Mouse (Mus musculus) spleen, postnatal 14 days (tissue): ENCODE measurements around the gene Mpst.

ENCODE experiments used
- DNase-seq, 2 experiments: peaks; one replicate each; pipeline ENCODE4 v3.0.0; 2021 to 2022; ENCODE audit warnings: low spot score in 2 of 2

Gene Mpst

DNA sequence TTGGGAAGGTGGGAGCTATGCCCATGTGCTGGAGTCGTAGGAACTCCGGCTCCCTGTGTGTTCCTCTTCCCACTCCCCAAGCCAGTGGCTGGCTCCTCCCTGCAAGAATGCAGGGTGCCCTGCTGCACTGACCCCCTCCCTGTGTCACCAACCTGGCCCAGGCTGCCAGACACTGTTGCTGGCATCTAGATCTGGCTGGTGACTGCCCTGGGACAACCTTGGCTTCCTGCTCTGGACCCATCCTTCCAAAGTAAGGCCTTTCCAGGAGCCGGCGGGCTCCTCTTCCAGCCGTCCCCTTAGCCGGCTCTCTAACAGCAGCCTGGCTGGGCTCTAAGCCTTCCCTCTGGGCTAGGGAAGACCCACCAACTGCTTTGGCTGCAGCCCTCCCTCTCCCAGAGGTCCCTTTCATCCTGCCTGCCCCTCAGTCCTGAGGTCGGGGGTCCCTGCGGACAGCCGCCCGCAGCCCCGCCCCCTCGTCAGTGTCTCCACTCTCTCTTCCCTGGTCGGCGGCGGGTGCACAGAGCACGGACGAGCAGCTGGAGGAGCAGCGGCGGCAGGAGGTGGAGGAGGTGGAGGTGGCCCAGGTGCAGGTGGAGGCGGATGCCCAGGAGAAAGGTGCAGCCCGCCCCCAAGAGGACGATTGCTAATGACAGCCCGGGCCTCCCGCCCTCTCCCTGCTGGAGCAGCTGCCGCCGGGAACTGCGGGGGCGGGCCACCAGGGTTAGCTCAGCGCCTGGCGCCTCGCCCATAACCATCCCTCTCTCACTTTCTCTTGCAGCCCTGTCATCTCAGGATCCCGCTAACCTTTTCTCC lies 30.4 kb downstream of the Mpst start:
- no peak for DNase-seq

DNA sequence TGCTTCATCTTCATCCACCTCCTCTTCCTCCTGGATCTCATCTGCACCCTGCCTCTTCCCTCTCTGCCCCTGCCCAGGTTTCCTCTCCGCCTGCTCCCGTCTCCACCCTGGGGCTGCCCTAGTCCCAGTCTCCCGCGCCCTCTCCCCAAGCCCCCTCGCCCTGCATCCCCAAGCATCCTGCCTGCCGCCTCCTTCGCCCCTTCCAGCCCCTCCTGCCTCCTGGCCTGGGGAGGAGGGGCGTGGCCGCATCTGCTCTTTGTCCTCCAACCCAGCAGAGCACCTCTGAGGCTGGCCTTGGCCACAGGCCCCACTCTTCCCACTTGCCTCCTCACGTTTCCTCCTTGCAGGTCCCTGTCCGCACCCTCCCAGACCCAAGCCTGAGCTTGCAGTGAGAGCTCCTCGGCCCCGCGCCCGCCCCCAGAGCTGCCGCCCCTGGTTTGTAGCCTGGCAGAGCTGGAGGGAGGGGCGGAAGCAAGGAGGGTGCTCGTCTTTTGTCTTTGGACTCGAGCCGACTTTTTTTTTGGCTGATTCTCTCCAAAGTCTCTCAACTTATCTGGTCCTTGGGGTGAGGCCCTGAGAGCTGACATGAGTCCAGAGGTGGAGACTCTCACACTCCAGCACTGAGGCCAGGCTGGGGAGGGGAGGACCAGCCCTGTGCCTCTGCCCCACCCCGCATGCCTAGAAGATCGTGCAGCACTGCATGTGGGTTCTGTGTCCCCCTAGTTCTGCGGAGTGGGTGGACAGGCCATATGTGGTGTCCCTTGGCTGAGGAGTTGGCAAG lies 31.2 kb downstream of the Mpst start:
- no peak for DNase-seq

DNA sequence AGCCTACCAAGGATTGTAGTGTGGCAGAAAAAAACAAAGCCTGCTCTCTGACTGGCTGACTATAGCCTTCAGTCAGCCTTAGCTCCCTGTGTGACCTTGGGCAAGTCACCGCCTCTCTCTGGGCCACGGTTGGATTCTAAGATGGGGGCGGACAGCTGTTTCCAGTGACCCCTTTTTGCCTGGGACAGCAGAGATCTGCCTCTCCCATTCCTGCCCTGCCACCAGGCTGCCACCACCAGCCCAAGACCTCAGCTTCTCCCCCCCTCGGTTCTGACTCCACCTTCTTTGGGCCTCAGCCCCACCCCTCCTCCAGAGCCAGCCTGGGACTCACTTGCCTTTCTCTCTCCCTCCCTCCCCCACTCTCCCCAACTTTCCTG lies 31.8 kb downstream of the Mpst start:
- DNase-seq, result no peak

DNA sequence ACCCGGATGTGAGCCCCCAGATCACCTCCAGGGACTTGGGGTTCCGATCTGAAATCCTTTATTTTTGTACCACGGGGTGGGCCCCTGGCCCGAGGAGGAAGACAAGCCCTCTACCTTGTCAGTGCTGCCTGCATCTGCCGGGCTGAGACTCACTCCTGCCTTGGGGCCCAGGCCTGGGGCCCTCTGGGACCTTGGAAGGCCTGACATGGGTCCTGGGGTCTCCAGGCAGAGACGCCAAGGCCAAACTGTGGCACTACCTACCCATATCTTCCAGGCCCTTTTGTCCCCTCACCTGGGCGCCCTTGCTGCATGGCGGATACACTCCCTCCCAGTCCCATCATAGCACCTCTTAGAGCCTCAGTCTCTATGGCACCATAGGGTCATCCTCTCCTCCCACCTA lies 32.3 kb downstream of the Mpst start:
- no peak for DNase-seq

DNA sequence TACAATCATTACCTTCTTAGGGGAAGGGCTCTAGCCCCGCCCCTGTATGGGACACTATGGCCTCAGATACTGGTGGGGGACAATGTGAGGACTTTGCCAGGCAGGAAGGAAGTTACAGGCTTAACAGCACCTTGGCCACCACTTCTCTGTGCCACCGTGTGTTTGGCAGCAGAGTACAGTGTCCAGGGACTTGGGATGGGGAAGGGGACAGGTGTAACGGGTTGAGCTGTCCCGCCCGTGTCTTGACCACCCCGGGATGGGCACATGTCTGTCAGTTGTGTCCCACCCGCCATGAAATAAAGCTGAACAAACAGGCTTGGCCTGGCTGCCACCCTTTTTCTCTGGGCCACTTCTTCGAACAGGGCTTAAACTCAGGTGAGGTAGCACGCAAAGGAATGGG lies 32.8 kb downstream of the Mpst start:
- DNase-seq, result no peak

DNA sequence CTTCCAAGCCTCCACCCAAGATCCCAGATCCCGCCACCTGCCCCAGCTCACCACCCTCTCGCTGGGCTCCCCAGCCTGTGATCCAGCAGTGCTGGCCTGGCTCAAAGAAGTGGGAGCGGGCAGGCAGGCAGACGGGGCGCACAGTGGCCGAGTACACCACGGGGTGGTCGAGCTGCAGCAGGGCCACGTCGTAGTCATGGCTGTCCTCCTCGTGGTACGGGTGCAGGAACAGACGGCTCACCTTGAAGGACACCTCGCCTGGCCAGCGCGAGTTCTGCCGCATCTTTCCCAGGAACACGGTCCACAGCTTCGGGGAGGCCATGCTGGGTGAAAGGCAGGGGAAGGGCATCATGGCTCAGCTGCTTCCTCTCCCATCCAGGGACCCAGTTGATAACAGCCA lies 36.0 kb downstream of the Mpst start:
- DNase-seq, result no peak

DNA sequence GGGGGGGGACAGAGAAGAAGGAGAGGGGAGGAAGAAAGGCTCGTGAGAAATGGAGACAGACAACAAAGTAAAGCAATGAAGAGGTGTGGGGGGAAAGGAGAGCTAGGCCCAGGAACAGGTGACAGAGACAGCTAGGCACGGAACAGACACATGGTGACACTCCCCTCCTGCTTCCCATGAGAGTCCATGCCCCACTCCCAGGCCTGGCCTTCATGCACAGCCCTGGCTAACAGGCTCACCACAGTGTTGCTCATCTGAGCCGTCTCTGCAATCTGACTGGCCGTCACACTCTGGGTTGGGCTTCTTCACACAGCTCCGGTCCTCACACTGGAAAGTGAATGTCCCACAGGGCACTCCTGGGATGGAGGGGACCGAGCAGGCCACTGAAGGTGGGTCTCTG lies 37.6 kb downstream of the Mpst start:
- DNase-seq, result no peak

DNA sequence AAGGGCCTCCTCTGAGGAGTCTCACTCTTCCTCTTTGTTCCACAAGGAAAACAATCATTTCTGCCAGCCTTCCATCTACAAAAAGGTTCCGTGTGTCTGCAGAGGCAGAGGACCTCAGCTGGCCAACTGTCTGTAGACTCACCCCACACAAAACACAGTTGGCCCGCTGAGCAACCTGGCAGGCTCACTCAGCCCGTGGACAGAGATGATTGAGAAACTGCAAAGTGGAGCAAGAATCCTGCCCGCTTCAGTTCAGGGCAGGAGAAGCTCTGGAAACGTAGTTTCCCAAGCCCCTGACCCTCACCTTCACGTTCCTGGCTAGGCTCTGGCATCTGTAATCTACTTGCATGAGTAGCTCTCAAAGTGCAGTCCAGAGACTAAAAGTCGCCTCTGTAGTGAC lies 40.9 kb downstream of the Mpst start:
- no peak for DNase-seq

DNA sequence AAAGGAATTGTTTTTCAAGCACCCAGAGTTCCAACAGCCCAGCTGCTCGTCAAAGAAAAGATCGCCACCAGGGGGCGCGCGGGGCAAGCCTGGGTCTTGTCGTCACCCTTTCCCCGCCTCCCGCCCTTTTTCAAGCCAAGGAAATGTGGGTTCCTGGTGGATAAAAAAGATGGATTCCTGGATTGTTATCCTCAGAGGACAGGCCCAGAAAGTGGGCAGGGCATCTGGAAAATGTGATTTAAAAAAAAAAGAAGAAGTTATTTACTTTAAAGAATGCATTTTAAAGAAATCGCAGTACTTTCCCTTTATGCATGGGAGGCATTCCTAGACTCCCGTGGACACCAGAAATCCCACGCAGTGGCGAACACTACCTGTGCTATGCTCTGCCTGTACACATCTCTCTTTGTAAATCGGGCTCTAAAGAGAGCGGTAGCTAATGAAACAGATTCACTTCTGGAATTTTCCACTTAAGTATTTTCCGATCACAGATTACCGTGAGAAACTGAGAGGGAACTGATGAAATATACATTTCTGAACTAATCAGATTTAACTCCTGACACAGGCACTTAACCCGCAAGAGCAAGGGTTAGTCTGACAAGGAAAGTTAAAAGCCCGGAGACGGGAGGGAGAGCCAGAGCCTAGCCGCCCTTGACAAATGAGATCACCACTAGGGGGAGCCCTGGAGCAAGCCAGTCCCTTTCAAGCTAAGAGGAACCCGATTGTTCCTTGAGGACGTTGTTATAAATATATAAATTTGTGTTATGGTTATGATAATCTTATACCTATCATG lies 41.7 kb downstream of the Mpst start:
- peak; percentile 80 to 92 for DNase-seq

DNA sequence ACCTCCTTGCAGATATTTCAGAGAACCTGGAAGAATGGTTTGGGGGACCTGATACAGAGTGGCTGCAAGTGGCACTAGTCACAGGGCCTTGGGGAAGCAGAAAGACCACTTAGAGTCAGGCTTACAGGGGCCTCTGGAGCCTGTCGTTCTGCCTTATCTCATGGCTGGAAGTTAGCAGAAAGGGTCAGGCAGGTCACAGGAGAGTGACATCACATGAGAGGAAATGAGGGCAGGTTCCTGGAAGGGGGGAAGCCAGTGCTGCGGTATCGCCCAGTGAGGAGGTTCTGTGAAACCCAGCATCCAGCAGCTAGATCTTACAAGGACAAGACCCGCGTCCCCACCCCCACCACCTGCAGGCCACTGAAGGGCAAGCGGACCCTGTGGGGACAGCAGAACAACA lies 42.9 kb downstream of the Mpst start:
- no peak for DNase-seq

DNA sequence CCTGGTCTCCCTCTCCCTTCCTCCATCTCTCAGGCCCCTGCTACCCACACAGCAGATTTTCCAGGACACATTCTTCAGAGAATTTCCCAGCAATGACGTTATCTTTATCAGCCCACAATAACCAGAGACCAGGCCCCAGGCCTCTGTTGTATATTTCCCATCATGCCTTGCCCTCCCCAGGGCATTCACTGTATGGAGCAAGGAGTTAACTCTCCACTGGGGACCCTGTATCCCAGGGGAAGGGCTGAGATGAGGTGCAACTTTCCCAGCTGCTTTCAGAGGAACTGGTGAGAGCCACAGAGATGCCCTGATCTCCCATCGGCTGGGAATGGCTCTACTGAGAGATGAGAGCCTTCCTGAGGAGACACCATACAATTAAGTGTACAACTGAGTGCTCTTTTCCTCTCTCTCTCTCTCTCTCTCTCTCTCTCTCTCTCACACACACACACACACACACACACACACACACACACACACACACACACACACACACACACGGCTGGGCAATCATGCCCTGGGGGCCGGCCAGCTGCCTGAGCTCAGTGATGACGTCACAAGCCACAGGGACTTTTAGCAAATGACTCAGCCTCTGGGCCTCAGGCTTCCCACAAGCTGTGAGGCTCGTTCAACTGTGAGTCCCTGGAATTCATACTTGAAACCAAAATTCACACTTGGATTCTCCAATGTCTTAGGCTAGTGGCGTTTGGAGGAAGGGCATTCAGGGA lies 43.6 kb downstream of the Mpst start:
- DNase-seq, result no peak

DNA sequence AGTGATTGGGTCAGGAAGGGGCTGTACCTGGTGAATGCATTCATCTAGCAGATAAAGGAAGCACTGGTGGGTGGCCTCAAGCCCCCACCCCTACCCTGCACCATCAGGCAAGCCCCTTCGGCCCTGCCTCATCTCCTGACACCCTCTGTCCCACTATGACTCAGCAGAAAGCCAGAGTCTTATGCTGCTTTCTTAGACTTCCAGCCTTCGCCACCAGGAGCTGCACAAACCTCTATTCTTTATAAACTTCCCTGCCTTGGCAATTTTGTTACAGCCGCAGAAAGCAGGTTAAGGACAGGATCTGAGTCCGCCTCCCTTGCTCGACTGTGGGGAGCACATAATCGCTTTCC lies 44.2 kb downstream of the Mpst start:
- DNase-seq, result no peak

DNA sequence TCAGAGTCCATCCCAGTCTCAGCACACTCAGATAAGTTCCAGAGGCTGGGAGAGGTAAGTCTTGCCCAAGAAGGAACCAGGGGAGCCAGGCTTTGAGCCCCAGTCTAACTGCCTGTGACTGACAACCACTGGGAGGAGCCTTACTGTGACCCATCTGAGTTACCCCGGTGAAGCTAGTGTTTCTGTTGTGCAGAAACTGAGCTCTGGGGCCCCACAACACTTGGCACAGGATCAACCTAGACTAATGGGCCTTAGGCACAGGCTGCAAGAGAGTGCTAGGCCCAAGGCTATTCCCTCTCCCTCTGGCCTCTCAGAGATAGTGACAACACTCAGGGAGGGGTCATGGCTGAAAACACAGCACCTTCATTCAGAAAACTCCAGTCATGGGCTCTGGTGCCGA lies 45.0 kb downstream of the Mpst start:
- no peak for DNase-seq

DNA sequence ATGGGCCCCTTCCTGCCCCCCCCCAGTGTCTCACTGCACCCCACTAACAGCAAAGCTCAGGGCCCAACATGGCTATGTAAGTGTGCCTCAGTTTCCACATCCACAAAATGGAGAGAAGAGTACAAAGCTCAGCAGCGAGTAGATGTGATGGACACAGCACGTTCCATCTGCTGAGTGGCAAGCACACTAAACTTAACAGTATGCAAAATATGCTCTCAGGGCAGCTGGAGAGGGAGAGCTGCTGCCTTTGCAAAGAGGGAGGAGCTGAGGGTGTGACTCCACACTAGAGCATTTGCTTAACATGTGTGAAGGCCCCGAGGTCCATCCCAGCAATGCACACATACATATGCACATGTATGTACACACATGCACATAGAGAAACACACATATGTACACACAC lies 46.7 kb downstream of the Mpst start:
- no peak for DNase-seq

DNA sequence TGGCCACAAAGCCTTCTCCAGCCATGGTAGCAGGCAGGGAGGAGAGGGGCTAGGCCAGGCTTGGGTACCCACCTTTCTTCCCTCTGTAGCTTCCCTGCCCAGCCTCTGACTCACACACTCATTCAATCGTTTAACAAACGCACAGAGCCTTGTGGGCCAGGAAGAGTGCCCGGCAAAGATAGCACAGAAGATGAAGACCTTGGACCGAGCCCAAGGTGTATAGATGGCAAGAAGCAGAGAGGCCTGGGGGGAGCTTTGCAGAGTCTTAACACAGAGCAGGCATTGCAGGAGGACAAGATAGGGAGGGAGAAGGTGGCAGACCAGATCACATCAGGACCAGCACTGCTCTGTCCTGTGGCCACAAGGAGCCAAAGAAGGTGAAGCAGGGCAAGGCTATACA lies 49.0 kb downstream of the Mpst start:
- no peak for DNase-seq

DNA sequence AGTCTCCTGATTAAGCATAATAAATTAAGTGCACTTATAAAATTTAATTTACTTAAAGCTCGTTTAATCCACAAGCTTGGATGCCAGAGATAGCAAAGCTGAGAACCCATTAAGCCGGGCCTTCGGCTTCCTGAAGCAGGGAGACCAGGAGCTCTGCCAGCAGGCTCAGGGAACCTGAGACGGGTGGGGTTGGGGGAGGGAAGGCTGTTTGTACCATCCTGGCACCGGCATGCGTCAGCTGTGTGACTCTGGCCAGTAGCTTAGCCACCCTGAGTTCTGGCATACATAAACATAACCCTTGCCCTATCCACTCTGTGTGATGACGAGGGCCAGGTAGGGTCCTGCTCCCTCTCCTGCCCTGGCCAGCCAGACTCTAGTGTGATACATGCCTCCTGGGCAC lies 49.8 kb downstream of the Mpst start:
- no peak for DNase-seq

DNA sequence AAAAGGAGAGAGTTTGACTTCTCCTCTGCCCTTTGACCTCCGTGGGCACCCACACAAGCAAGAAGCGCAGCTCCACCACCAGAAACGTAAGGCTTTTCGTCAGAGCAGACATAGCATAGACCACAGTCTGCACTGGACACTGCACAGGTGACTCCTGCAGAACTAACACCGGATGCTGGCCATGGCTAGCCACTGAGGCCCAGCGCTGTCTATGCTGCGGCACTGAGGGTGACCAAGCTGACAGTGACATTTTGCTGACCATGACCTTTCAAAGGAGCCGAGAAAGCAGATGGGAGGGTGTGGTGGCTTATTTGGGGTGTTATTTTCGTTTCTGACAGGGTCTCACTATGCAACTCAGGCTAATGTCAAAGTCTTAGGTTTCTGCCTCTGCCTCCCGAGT lies 51.0 kb downstream of the Mpst start:
- no peak for DNase-seq

DNA sequence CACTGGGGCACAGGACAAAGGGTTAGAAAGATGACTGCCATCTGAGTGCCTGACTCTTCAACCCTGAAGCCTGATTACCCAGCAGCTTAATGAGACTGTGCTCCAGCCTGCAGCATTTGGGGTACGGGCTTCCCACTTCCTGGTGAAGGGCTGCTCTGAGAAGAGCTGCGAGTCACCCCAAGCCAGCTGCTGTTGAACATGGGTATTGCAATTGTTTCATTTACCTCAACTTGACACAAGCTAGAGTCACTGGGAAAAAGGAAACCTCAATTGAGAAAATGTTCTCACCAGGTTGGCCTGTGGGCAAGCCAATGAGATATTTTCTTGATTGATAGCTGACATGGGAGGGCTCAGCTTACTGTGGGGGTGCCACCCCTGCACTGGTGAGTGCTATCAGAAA lies 56.8 kb downstream of the Mpst start:
- DNase-seq, result no peak
